Mouse (Mus musculus) skeletal muscle tissue, adult 2 months (tissue): ENCODE data around the gene B4galt4.
A peak's percentile ranks its signal among the peaks of the same experiment; 100 is the strongest.
"Not testable (repeated sequence)": the region's sequence is repeated elsewhere in the genome, so short reads cannot be mapped to it uniquely, and the experiment has no call there.

ENCODE experiments used
- DNase-seq: peaks from one replicate; pipeline ENCODE4 v3.0.0-alpha.2; 2012; ENCODE audit warnings: low read depth, low spot score

The B4galt4 gene

DNA sequence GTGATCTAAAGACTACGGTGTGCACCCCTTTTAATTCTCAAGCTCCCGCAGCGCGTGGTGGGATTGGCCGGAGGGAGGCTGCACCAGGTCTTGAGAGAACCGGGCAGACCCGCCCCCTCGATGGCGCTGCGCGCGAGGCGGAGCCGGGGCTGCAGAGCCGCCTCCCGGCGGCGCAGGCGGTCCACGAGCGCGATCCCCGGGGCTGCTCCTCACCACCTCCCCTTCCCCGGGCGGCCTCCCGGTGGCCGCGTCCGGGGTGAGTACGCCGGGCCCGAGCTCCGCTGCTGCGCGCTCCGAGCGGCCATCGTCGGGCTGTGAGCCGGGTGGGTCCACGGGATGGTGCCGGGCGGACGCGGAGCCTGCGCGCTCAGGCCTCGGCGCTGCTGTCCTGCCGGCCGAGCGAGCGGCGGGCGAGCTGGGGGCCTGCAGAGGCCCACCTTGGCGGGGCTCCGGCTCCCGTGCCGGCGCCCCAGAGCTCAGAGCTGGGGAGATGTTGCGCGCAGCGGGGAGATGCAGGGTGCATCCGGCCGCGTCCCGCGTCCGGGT is at the start of gene B4galt4:
B4galt4 (plus strand) TSS at position 152 of the 546 bp plus-strand sequence.
- peak; percentile 25 for DNase-seq

DNA sequence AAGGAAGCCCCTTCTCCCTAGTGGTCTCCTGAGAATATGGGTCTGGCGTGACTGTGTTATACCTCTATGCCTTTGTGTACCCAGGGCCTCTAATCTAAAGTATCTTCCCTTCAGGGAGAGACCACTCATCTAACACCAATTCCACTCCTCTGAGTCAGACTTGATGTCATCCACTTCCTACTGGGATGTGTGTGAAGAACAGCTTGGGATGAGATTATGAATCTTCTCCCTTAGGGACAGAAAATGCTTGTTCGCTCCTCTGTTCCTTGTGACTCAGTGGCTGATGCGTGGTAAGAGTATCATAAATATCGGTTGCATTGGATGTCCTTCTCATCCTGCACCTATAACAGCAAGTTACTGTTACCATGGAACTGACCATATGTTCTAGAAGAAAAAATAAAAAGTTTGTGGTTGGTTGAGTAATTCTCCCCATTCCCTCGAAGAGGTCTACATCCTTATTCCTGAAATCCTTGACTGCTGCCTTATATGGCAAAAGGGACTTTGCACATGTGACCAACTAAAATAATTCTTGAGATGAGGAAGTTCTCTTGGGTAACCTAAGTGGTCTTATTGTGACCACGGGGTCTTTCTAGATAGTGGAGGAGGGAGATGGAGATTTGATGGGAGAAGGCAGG is 47.0 kb upstream of the B4galt4 start:
- DNase-seq: no peak

DNA sequence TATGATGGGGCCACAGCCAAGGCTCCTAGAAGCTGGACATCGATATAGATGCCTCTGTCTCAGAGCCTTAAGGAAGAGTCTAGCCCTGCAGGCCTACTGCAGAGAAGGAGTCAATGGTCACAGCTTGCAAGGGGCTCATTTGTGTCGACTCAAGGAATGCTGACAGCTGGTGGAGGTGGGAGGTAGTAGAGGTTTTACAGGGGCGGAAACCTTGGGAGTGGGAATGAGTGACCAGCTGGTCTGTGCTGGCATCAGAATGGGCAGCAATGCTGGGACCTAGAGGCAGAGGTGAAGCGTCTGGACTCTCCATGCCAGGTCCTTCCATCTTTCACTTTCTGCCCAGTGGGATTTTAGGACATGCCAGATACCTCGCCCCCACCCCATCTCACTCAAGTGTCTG is 46.5 kb upstream of the B4galt4 start:
- DNase-seq: no peak

DNA sequence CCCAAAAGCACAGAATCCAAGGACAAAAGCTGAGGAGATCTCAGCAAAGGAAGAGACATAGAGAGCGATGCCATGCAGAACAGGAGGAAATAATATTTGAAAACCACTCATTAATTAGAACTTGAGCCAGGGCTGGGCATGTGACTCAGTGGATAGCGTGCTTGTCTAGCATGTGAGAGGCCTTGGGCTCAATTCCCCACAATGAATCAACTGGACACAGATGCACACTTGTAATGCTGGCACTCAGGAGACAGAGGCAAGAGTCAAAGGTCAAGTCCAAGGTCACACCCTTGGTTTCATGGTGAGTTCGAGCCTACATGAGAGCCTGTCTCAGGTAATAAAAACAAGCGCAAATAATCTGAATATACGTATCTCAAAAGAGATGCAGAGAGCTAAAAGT is 44.5 kb upstream of the B4galt4 start:
- no peak for DNase-seq

DNA sequence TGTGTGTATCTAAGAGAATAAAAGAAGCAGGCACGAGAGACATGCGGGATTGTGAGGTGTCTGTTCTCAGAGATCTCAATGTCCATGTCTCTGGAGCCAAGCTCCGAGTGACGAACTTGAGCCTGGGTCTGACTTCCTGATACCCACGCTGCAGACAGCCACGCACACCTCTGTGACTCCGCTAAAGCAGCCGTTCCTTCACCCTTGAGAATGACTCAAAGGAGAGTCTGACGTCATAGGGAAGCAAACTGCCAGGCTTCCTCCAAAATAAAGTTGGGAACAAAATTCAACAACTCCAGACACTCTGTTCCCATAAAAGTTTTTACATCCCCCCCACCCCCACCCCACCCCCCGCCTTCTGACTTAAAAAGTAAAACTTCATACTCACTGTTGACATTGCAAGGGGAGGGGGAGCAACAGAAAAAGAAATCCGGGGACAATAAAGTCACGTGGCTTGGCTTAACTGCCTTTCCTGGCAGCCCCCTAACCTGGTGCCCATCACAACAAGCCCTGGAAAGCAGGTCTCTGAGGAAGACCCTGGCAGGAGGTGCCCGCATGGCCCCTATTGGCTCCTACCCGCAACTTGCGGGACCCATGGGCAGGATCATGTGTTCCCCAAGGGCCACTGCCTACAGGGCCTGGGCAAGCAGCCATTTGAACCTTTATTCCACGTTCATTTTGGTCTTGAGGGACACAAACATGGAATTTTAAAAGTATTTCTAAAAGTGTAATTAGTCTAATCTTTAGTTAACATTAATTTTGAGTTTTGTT is 41.5 kb upstream of the B4galt4 start:
- DNase-seq: peak; percentile 26

DNA sequence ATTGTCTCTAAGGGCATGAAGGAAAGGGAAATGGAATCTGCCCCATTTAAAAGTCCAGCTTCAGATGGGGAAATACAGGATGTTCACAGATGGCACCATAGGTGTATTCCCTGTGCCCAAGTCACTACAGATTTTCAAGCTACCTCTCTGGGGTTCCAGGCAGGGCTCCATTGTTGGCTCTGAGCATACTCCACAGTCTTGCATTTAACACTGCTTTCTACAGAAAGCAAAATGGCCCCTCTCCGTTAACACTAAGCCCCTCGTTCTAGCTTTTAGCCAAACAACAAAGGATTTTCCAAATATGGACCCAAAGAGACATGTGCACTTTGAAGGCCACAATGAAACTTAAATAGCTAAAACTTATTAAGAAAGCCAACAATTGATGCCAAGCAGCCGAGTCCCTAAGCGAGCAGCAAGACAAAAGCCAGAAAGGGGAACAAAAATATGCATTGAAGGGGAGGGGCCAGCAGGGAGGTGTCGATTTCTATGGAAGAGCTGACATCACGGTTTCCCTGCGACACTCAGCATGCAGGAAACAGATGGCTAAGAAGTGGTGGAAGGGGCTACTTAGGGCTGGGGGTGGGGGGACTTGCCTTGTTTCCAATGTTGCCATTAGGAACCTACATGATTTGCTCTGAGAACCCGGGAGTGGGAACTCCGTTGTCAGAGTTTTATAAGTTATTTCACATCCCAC is 40.4 kb upstream of the B4galt4 start:
- DNase-seq: no peak

DNA sequence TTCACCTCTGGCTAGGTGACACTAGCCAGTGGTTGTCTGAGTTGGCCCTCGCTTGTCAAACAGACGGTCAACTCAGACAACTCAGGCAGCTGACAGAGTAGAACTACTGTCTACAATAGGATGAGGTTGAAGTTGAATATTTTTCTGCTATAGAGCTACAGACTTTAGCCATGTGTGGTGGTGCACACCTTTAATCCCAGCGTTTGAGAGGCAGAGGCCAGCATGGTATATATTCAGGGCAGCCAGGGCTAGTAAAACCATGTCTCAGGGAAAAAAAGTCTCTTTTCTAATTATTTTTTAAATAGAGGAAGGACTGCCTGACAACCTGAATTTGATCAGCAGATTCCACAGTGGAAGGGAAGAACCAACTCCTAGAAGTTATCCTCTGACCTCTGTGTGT is 39.7 kb upstream of the B4galt4 start:
- DNase-seq: no peak

DNA sequence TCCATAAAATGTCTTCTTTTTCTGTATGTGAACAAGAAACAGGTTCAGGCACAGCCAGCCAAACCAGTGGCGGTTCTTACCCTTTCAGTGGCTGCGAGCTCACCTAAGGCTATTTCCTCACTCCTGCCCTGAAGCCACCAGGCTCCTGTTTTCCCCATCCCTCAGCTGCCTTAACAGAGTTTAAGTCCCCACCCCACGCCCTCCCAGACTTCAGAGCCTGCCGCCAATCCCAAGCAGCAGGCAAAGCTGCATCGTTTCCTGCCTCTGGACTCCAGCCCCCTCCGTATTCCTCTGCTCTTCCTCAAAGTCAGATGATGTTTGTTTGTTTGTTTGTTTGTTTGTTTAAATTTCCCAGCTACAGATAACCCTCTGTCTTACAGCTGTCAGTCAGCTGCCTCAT is 38.6 kb upstream of the B4galt4 start:
- no peak for DNase-seq

DNA sequence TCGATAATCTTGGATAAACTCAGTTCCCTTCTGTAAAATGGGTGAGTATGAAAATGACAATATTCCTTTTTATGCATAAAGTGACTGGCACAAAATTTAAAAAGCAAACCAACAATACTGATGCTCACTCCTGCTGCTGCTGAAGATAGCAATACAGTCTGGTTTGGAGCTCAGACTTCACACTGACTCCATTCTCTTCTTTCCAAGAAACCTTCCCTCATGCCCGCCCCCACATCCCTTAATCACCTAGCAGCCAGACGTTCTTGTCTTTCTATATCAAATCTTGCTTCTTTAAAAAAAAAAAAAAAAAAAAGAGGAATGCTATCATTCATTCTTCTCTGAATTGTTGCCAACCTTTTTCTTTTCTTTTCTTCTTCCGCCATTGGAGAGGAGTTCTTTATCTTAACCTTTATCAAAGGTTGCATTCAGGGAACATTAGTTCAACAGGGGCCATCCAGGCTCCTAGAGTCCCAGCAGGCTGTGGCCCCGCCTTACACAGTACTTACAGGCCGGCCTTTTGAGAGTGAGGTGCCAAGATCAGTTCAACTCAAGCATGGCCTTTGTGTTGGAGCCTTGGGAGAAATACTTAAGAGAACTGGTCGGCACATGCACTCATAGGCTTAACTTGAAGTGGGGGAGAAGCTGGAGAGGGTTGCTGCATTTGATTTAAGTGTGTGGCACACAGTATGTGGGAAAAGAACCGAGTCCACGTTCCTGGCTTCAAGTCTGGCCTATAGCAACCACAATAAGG is 36.4 kb upstream of the B4galt4 start:
- no peak for DNase-seq

DNA sequence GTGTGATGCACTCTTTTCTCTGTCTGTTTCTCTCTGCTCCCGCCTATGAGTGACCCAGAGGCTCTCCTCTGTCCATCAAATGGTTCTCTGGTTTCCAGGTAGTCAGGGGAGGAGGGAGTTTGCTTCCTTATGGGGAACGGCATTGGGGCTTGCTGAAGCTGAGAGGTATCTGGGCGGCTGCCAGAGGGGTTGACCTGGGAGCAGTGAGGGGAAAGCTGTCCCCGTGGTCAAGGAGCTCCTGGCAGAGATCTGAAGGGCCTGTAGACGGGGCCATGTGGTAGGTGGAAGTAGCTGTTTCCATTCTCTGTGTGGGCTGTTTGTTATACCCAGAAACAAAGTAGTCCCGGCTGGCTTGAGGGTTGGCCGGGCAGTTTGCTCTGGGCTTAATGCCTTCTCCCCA is 35.3 kb upstream of the B4galt4 start:
- DNase-seq: no peak

DNA sequence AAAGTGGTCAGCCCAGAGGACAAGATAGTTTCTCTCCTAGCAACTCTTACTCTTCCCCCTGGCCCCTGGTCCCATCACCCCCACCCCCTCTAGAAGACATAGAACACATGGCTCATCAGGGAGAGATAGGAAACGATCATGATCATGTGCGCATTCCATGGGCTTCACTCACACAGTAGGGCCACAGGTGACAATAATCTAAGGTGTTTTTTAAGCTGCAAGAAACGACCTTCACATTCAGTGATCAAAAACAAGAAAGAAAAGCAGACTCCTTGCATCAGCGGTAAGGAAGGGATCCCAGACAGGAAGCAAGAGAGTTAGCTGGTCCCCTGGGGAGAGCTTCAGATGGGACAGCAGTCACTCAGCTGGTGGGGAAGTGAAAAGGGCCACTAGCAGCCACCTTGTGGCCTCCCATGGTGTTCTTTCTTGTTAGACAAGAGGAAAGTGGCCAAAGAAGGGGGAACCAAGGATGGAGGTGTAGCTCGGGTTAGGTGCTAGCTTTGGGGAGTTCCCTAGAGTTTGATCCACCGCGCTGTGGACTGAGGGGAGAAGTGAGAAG is 33.0 kb upstream of the B4galt4 start:
- DNase-seq: no peak

DNA sequence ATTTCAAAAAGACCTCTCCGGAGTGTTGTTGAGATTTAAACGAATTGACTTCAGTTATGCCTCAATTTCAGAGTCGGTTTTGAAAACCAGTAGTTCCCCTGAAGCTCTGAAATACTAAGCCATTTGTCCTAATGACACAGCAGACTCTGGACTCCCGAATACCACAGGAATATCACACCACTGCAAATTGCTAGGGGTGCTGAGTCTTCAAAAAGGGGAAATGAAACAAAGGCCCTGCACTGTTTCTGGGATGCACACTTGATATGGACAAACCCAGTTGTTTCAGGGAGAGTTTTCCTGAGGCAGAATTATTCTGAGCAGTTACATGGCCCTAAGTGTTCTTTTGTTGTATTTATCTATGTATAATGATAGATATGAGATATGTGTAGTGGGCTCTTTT is 30.8 kb upstream of the B4galt4 start:
- DNase-seq: no peak

DNA sequence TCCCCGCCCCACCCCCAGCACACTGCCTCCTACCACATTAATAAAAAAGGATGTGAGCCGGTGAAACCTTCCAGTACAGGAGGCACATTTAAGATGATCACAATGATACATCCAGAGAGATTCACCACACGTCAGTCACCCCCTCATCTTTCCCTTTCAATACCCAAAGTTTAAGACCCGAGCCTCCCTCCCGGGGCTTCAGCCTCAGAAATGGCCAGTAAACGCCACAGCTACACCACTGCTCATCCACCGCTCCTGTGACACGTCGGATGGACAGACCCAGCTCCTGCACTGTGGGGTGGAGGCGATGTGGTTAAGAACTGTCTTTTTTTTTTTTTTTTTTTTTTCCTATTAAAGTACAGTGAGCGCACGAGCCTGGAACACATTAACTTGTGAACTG is 30.0 kb upstream of the B4galt4 start:
- no peak for DNase-seq

DNA sequence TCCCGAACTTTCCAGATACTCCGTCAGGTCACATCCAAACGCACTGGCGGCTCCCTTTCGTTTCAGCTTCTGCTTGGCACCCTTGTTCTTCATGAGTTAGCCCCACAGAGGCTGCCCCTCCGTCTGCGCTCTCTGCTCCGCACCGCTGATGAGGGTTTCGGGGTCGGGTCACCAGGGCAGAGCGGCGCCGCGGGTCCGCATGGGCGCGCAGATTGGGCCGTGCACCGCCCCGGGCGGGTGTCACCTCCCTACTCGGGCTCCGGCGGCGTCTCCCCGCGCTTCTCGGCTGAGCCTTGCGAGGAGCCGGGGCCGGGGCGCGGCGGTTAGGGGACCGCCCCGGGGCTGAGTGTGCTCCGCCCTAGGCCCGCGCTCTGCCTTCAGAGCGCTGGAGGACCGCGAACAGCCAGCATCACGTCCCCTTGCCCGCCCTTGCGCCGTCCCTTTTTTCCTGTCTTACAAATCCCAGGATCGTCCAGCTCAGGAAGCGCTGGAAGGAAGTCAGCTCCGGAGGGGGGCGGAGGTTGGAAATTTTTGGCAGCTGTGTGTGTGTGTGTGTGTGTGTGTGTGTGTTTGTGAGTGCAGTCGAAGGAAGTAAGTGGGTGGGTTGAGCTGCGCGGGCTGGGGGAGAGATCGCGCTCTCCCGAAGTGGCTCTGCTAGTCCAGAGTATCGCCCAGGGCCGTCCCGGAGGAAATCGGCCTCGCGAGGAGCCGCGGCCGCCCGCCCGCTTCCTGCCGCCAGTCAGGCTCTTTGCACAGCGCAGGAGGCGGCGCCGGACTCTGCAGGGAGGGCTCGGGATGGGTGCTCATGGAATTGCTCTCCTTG is 29.3 kb upstream of the B4galt4 start, which contains the start of gene Arhgap31:
Arhgap31 (minus strand) TSS at position 694 of the 823 bp plus-strand sequence.
- peak; percentile 84 for DNase-seq

DNA sequence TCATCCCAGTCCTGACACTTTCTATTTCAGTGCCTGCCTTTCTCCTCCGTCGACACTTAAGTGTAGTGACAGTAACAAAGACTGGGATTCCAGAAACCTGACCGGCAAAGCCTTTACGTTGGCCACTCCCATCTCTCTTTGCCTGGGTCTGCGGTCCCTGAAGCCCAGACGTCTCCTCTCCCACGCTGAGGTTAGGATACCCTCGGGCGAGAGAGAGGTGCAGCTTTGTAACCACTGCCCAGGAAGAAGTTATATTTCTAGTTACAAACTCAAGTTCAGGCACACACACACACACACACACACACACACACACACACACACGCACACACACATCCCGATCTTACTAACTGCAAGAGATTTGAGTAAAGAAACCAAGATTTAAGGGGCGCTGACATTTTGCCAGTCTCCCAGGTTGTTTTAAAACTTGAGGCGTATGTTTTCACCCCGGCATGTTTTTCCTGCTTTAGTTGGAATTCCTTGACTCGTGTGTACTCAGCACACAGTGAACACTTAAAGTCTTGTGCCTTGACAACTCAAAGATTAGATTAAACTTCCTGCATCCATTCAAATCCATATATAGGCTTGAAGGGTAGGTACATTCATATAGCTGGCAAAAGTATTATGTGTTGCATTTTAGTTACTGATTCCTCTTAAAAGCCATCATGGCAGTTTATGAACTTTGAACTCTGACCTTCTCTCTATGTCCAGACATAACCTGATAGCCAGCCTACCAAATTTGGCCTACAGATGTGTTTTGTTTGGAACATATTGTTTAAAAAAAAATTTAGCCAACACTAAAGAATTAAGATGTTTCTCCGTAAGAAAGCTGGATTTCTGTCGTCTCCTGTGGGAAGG is 28.4 kb upstream of the B4galt4 start:
- DNase-seq: no peak

DNA sequence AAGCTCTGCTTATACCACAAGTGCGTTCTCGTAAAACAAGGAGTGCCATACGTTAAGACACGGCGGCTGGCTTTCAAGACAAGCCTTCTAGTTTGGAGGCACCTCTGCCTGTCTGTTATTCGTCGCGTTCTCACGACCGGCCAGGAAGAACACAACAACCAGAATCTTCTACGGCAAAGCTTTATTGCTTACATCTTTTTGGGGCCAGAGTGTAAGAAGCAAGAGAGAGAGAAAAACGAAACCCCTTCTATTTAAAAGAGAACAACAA is 27.9 kb upstream of the B4galt4 start:
- DNase-seq: not testable (repeated sequence)

DNA sequence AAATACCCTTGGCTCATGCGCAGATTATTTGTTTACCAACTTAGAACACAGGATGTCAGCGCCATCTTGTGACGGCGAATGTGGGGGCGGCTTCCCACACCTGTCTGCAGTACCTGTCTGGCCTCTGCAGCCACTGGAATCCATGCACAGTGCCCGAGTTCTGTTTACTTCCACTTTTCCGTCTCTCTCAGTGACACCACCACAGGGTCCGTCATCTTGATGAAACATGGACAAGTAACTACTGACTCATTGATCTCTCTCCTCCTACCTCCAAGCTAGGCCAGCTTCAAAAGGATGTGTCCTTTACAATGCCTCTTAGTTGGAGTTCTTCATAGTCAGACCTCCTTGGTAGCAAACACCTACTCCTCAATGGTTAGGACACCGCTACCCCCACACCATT is 20.7 kb upstream of the B4galt4 start:
- no peak for DNase-seq

DNA sequence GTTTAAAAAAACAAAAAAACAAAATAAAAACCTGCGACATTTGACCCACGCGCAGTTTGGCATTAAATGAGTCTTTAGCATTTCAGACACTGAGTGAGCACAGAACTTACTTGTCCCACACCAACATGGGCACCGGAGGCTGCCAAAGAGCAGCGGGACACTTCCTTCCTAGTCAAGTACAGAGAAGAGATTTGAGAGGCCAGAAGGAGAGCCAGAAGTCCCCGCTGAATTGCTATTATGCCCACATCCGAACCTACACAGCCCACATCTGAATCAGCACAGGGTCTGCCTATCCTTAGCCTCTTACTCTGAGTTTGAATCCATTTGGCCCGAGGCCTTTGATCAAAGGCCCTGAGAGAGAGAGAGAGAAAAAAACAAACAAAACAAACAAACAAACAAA is 17.8 kb upstream of the B4galt4 start:
- no peak for DNase-seq

DNA sequence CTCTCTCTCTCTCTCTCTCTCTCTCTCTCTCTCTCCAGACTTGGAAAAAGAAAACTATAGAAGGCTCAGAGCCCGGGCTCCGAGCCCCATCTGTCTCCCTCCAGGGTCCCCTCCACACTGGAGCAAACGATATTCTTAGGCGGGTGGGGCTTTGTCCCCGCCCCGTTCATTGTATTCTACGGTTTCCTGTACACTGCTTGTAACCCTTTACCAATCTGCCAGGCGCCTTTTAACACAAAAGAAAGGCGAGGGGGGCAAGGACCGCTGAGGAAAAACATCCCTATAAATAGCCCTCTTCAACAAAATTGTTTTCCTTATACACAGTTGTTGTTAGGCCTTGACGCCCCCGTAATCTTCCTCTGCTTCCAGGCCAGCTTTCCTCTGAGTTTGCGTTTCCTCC is 17.1 kb upstream of the B4galt4 start:
- DNase-seq: no peak

DNA sequence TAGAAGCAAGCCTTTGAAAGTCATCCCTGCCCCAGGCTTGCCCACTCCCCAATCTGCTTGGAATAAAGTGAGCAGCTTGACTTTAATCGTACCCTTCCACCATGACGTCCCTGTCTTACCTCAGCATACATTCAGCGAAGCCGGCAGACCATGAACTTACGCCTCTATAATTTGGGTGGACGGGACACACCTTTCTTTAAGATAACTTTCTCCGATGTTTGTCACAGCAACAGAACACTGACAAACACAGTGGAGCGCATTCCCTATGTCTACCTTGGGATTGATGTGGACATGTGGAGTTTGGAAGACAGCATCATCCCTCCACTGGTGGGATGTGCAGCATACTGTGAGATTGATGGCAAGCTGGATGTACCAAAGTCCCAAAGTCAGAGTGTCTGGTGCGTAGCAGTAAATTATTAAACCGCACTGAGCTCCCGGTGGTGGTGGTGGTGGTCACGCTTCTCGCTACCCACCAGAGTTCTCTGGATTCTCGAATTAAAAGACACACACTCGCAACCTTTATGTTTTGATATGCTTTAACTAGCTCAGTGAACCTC is 13.4 kb upstream of the B4galt4 start:
- no peak for DNase-seq
